Mouse (Mus musculus) adrenal gland, adult 8-10 months (tissue): ENCODE data around the gene Gm49396. TPM values are rescaled to one million over a fixed set of nuclear protein-coding genes. Genes with fewer than 3 reads are reported as not detected.

Experiments
- DNase-seq: peaks from one replicate; pipeline ENCODE4 v3.0.0; 2022
- microRNA-seq, 2 experiments: library from miRNA; unstranded; fragments of <30 nt; microRNA quantifications; one replicate each; pipeline ENCODE4 v1.2.0; 2022
- total RNA-seq, 4 experiments: library from RNA; stranded (reverse); gene quantifications; 2 replicates each; pipeline ENCODE4 v1.2.4; 2022

The Gm49396 gene
- total RNA-seq, 4 experiments from 2014 or later: 2.9 to 11.3 (median 7.4) TPM

DNA sequence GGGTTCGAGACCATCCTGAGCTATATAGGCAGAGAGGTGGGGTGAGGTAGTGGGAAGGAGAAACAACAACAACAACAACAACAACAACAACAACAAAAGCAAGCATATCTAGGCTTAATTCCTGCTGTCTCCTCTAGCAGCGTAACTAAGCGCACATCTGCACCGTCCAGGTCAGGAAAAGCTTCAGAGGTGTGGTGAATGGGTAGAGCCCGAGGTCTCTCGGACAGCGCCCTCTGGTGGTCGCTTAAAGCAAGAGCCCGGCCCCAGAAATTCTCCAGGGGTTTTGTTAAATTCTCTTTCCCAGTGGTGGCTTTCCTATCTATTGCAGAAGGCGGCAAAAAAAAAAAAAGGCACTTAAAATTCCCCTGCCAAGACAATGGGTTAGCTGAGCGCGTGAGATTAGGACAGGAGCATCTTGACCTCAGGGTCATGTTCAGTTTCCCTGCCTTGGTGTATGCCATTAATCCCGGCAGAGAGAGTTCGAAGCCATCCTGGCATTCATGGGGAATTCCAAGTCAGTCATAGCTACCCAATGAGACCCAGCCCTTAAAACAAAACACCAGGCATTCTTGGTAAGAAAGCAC, 50.5 kb downstream of the Gm49396 start:
- no peak for DNase-seq

DNA sequence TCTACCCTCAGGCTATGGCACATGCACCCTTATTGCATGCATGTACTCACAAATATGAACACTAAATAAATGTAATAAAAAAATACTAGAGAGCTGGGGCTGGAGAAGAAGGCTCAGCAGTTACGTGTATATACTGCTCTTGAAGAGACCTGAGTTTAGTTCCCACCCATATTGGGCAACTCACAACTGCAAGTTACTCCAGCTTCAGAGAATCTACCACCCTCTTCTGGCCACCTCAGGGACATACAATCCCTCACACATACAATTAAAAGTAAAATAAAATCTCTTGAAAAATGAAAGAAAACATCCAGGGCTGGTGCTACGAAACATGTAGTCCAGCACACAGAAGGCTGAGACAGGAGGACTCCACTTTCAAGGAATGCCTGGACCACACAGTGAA, 51.3 kb downstream of the Gm49396 start:
- DNase-seq: no peak

DNA sequence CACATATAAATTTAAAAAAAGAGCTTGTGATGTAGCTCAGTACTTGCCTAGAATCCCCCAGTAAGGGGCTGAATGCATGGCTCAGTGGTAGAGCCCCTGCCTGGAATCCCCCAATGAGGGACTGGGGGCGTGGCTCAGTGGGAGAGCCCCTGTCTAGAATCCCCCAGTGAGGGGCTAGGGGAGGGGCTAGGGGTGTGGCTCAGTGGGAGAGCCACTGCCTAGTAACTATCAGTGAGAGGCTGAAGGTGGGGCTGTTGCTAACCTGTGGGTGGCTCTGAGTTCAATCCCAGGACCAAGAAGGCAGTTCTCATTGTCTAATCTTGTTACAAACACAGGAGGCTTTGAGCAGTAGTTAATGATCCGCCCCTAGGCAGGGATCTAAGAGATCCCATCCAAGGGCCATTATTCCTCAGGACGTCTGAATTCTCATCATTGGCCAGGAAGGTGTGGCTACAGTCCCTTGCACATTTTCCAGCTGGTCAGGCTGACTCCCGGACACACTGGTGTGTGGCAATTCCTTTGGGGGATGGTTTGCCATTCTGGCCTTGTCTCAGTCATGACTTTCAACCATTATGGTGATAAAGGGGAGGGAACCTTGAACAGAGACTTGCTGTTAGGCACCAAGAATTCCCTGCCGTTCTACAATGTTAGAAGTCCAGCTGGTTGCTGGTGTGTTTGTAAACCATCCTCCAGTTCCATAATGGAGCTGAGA, 52.1 kb downstream of the Gm49396 start:
- peak; percentile 68 for DNase-seq

Small RNAs within 50 kb of the gene (microRNA-seq; reads per million reads assigned to microRNA genes)
- gene Gm38670 (1.0 to 1.6 reads per million in 2 experiments), gene Mir3569 (0.34 to 0.35 reads per million in 2 experiments)

Other genes with a start within 250 kb of the Gm49396 start
- gene Syne4, start 248.5 kb upstream of the Gm49396 start, total RNA-seq: 100 to 1,000 TPM in 1 of 4 experiments, 10 to 100 TPM in 3; 22.5 to 102 (median 57.8) TPM
- gene E130208F15Rik, start 241.6 kb upstream of the Gm49396 start, total RNA-seq: 1 to 10 TPM in 3 of 4 experiments, under 1 TPM in 1; 0.87 to 2.2 (median 1.8) TPM
- gene Sdhaf1, start 239.4 kb upstream of the Gm49396 start, total RNA-seq: 10 to 100 TPM; 13.9 to 18.4 (median 16.1) TPM
- 10 to 100 TPM; 11.5 to 15.8 (median 12.7) TPM for gene Lrfn3, start 200.6 kb upstream of the Gm49396 start, total RNA-seq
- gene Tyrobp, start 149.6 kb upstream of the Gm49396 start, total RNA-seq: 10 to 100 TPM; 31.8 to 65.8 (median 51.1) TPM
- gene Hcst, start 143.5 kb upstream of the Gm49396 start, total RNA-seq: 1 to 10 TPM in 3 of 4 experiments, under 1 TPM in 1; 0.98 to 2.3 (median 1.4) TPM
- gene Nfkbid, start 141.6 kb upstream of the Gm49396 start, total RNA-seq: 1 to 10 TPM in 3 of 4 experiments, under 1 TPM in 1; 0.73 to 2.4 (median 1.7) TPM
- 10 to 100 TPM; 45.2 to 59.3 (median 46.7) TPM for gene Aplp1, start 117.8 kb upstream of the Gm49396 start, total RNA-seq
- gene Kirrel2, start 105.7 kb upstream of the Gm49396 start, total RNA-seq: not detected
- not detected for gene Nphs1, start 105.0 kb upstream of the Gm49396 start, total RNA-seq
- under 1 TPM in 1 of 4 experiments, not detected in 3; 0.56 TPM for gene Prodh2, start 69.7 kb upstream of the Gm49396 start, total RNA-seq
- gene Arhgap33, start 28.3 kb upstream of the Gm49396 start, total RNA-seq: 1 to 10 TPM; 2.2 to 9.4 (median 6.4) TPM
- 10 to 100 TPM; 23.5 to 56.3 (median 32.4) TPM for gene Hspb6, start 11.2 kb upstream of the Gm49396 start, total RNA-seq
- gene Proser3, start 11.0 kb upstream of the Gm49396 start, total RNA-seq: 10 to 100 TPM in 2 of 4 experiments, 1 to 10 TPM in 2; 9.1 to 13.4 (median 10.0) TPM
- gene Lin37, start 3.5 kb upstream of the Gm49396 start, total RNA-seq: 10 to 100 TPM; 56.1 to 65.5 (median 61.7) TPM
- 10 to 100 TPM; 70.4 to 83.6 (median 73.1) TPM for gene U2af1l4, start within 50 bp of the Gm49396 start, total RNA-seq
- gene Psenen, start 283 bp downstream of the Gm49396 start, total RNA-seq: 100 to 1,000 TPM; 146 to 179 (median 164) TPM
- 1 to 10 TPM; 2.1 to 7.9 (median 3.6) TPM for gene Igflr1, start 2.1 kb downstream of the Gm49396 start, total RNA-seq
- gene Kmt2b, start 25.4 kb downstream of the Gm49396 start, total RNA-seq: 10 to 100 TPM; 36.8 to 65.3 (median 57.0) TPM
- 1 to 10 TPM in 1 of 4 experiments, under 1 TPM in 1, not detected in 2; 0.73 to 1.8 TPM for gene Zbtb32, start 35.6 kb downstream of the Gm49396 start, total RNA-seq
- gene Upk1a, start 49.5 kb downstream of the Gm49396 start, total RNA-seq: under 1 TPM in 3 of 4 experiments, not detected in 1; 0.27 to 0.34 (median 0.31) TPM
- gene Cox6b1, start 62.8 kb downstream of the Gm49396 start, total RNA-seq: 1,000 to 10,000 TPM in 2 of 4 experiments, 100 to 1,000 TPM in 2; 538 to 1,102 (median 895) TPM
- not detected for gene Etv2, start 72.5 kb downstream of the Gm49396 start, total RNA-seq
- gene Rbm42, start 87.0 kb downstream of the Gm49396 start, total RNA-seq: 10 to 100 TPM; 76.5 to 93.6 (median 85.1) TPM
- gene Haus5, start 101.7 kb downstream of the Gm49396 start, total RNA-seq: 10 to 100 TPM in 3 of 4 experiments, 1 to 10 TPM in 1; 7.7 to 17.6 (median 12.1) TPM
- gene Pmis2, start 108.3 kb downstream of the Gm49396 start, total RNA-seq: under 1 TPM in 1 of 4 experiments, not detected in 3; 0.75 TPM
- 10 to 100 TPM in 1 of 4 experiments, 1 to 10 TPM in 3; 2.5 to 12.3 (median 5.8) TPM for gene 2200002J24Rik, start 135.6 kb downstream of the Gm49396 start, total RNA-seq
- 10 to 100 TPM in 2 of 4 experiments, 1 to 10 TPM in 2; 2.9 to 15.5 (median 9.4) TPM for gene Atp4a, start 148.9 kb downstream of the Gm49396 start, total RNA-seq
- 100 to 1,000 TPM; 179 to 210 (median 202) TPM for gene Tmem147, start 166.2 kb downstream of the Gm49396 start, total RNA-seq
- gene Gapdhs, start 180.3 kb downstream of the Gm49396 start, total RNA-seq: not detected
- 100 to 1,000 TPM; 213 to 399 (median 309) TPM for gene Sbsn, start 188.1 kb downstream of the Gm49396 start, total RNA-seq
- gene Dmkn, start 200.4 kb downstream of the Gm49396 start, total RNA-seq: 1 to 10 TPM; 2.7 to 4.6 (median 4.2) TPM
- gene Krtdap, start 224.6 kb downstream of the Gm49396 start, total RNA-seq: not detected